Mouse (Mus musculus) small intestine, adult 2 months (tissue): ENCODE data around the gene Fes.

ENCODE experiments used
- CTCF ChIP-seq: fragments of 200-500 bp; IDR thresholded peaks from 2 replicates; pipeline ENCODE4 v1.5.1; 2012; ENCODE audit warnings: low read depth, mild to moderate bottlenecking, control low read depth, inconsistent platforms, low read length, moderate library complexity, mixed read lengths; ENCODE audit not compliant: insufficient replicate concordance, insufficient read length; ENCODE audit errors: extremely low read depth
- POLR2A ChIP-seq: fragments of 200-500 bp; IDR thresholded peaks from 2 replicates; pipeline ENCODE4 v1.6.1; 2012; ENCODE audit warnings: low read depth, mild to moderate bottlenecking, control low read depth, inconsistent platforms, low read length, moderate library complexity

GRCm38 (mm10) chr7:80429661-80430060, 41.9 kb upstream of the Fes start:
- TF ChIP-seq POLR2A (no peak), CTCF (no peak)
